Mouse (Mus musculus) liver, embryonic 14.5 days (tissue): ENCODE measurements around the gene Ccdc92b. TPM values are rescaled to one million over a fixed set of nuclear protein-coding genes. Genes with fewer than 3 reads are reported as not detected.

Source experiments
- ATAC-seq: fragments of 200-750 bp; cut with Nextera tagmentation; 2 replicates; pipeline ENCODE4 v1.8.0; 2017; ENCODE audit warnings: moderate number of reproducible peaks, mild to moderate bottlenecking, moderate library complexity; ENCODE audit not compliant: insufficient read depth
- DNase-seq, 3 experiments: peaks; one replicate each; pipeline ENCODE4 v3.0.0-alpha.2; 2012 to 2013; ENCODE audit warnings: low read depth in 3 of 3, low spot score in 3 of 3
- H3K27ac ChIP-seq: fragments of 300-500 bp; sonication (generic); 2 replicates; pipeline ENCODE4 v1.5.1; 2014; ENCODE audit warnings: moderate library complexity, mild to moderate bottlenecking, control low read depth, inconsistent platforms
- H3K27me3 ChIP-seq: fragments of 300-500 bp; sonication (generic); 2 replicates; pipeline ENCODE4 v1.6.1; 2014; ENCODE audit warnings: mild to moderate bottlenecking, low read length, moderate library complexity; ENCODE audit not compliant: control insufficient read depth, insufficient read depth
- H3K36me3 ChIP-seq: fragments of 300-500 bp; sonication (generic); replicated peaks from 2 replicates; pipeline ENCODE4 v1.6.1; 2014; ENCODE audit warnings: low read depth; ENCODE audit not compliant: control insufficient read depth, insufficient read depth
- H3K4me1 ChIP-seq, 2 experiments: fragments of 200-500 bp in 1 of 2; fragments of 300-500 bp in 1 of 2; sonication (generic) in 1 of 2; replicated peaks; 2 replicates each; pipeline ENCODE4 v1.6.1; 2012 to 2014; ENCODE audit warnings: antibody characterized with exemption in 1 of 2, inconsistent platforms in 1 of 2, low read length in 1 of 2; ENCODE audit not compliant: control insufficient read depth in 2 of 2, insufficient read depth in 2 of 2
- H3K4me2 ChIP-seq: fragments of 300-500 bp; sonication (generic); 2 replicates; pipeline ENCODE4 v1.6.1; 2014; ENCODE audit warnings: low read depth, mild to moderate bottlenecking, control low read depth, moderate library complexity
- H3K4me3 ChIP-seq, 2 experiments: fragments of 200-500 bp in 1 of 2; fragments of 300-500 bp in 1 of 2; sonication (generic) in 1 of 2; 2 replicates each; pipeline ENCODE4 v1.5.1; 2012 to 2014; ENCODE audit warnings: low read depth in 2 of 2, low read length in 2 of 2, mild to moderate bottlenecking in 2 of 2, control low read depth in 1 of 2, inconsistent platforms in 1 of 2, moderate library complexity in 1 of 2; ENCODE audit not compliant: insufficient read depth in 1 of 2
- H3K9ac ChIP-seq: fragments of 300-500 bp; sonication (generic); replicated peaks from 2 replicates; pipeline ENCODE4 v1.6.1; 2014; ENCODE audit warnings: mild to moderate bottlenecking, control low read depth, moderate library complexity
- H3K9me3 ChIP-seq: fragments of 300-500 bp; sonication (generic); 2 replicates; pipeline ENCODE4 v1.6.1; 2016; ENCODE audit warnings: low read length, mixed read lengths; ENCODE audit not compliant: control insufficient read depth
- CTCF ChIP-seq: IDR thresholded peaks from 2 replicates; pipeline ENCODE4 v1.5.1; 2016; ENCODE audit warnings: antibody characterized with exemption, low read depth, control low read depth
- EP300 ChIP-seq: IDR thresholded peaks from 2 replicates; pipeline ENCODE4 v1.6.1; 2016; ENCODE audit warnings: antibody characterized with exemption, low read depth
- WGBS: fragments of 180-500 bp; shearing (Covaris S2); extraction: QIAGEN DNeasy Blood & Tissue Kit; methylation state at CpG from one replicate; pipeline ENCODE4 v1.1.7; 2014; ENCODE audit not compliant: insufficient replicate concordance; 5-methylcytosine and 5-hydroxymethylcytosine counted together
- polyA plus RNA-seq, 2 experiments: library from polyadenylated mRNA; depleted of rRNA in 1 of 2; stranded (reverse) in 1 of 2; unstranded in 1 of 2; fragments of >200 nt; fragmentation: Nextera tagmentation in 1 of 2; extraction: Ambion mirVana in 1 of 2; gene quantifications; 2 replicates each; pipeline versions ENCODE4 v1.2.1 to v1.2.3; 2012 to 2014

The Ccdc92b gene
- polyA plus RNA-seq, 2 experiments, result 10.2 to 12.7 TPM

DNA sequence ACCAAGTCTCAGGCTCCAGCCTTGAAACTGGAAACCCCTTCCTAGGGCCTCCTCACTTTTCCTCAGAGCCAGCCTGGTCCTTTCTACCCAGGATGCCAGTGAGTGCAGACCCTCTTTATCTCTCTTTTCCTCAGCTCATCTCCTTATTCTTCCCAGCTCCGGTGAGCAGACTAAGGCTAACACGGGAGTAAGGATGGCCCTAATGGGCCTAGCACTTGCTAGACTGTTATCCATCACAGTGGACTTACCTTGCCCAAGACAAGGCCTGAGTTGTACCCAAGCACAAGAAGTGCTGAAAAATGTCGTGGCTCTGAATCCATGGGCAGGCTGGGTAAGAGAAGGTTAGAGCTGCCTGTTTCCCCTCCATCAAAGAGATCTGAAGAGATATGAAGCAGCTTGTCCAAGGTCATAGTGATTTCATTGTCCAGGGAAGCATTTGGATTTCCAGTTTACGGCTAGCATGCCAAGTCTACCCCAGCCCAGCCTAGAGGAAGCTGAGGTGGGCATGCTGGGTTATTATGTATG lies 31.2 kb downstream of the Ccdc92b start:
- Histone ChIP-seq H3K4me3 (peak overlapping the region; percentile 74 to 94), H3K27me3 (no peaks in the 10 kb centered on the region), H3K9me3 (no peaks in the 10 kb centered on the region), H3K36me3 (no peaks in the 10 kb centered on the region), H3K27ac (no peak overlapping the region), H3K4me1 (peaks cover 17 to 34% of the 10 kb centered on the region in 2 experiments), H3K4me2 (peak overlapping the region; percentile 91), H3K9ac (no peak overlapping the region; the same call in 1 of the 2 replicates)
- no peak for TF ChIP-seq CTCF
- TF ChIP-seq EP300, result no peak
- no peak for ATAC-seq
- no peak for DNase-seq
- WGBS, result 46% methylated on average over 4 of the region's 4 CpGs

DNA sequence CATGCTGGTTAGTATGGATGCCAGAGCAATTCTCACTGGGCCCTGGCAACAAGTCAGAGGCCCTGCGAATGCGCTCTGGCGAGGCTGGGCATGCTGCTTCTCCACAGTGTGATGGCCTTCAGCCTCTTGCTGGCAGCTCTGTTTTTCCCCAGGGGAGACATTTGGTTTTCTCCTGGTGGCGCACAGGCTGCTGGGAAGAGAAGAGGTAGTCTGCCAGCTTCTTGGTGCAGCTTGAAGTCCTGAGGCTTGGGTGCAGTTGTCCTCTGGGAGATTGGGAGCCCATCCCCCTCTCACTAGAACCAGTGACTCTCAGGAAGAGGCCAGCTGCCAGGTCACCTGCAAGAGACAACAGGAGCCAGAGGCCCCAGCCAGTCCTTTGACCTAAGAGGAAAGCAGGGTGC lies 33.4 kb downstream of the Ccdc92b start:
- DNase-seq (no peak), ATAC-seq (no peak)
- H3K36me3 ChIP-seq, result peaks cover 13% of the 10 kb centered on the region
- TF ChIP-seq CTCF (no peak), EP300 (no peak)
- H3K27me3 ChIP-seq, result no peaks in the 10 kb centered on the region
- peak overlapping the region; percentile 91 for H3K4me2 ChIP-seq
- no peak overlapping the region for H3K9ac ChIP-seq
- H3K4me3 ChIP-seq, result no peak overlapping the region
- H3K27ac ChIP-seq, result no peak overlapping the region
- 79% methylated on average over 4 of the region's 4 CpGs for WGBS
- peaks cover 17 to 31% of the 10 kb centered on the region in 2 experiments for H3K4me1 ChIP-seq
- H3K9me3 ChIP-seq, result no peaks in the 10 kb centered on the region

DNA sequence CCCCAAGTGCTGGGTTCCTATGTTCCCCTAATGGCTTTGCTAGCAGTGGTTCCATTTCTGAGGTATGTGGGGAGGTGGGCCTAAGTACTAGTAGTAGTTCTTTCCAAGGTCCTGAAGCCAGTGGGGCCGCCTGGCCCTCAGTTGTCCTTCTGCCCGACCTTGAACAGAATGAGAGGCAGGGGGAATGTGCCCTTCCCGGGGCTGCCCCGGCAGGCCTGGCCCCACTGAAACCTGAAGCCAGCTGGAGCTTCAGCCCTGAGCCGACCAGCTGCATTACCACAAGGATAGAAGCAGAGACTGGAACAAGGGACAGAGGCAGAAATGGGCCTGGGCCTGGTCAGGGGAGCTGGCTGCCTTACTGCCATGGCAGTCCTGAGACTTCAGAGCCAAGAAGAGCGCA lies 34.0 kb downstream of the Ccdc92b start:
- no peaks in the 10 kb centered on the region for H3K9me3 ChIP-seq
- WGBS, result 65% methylated on average over 6 of the region's 6 CpGs
- H3K27me3 ChIP-seq, result no peaks in the 10 kb centered on the region
- peaks cover 17% of the 10 kb centered on the region for H3K36me3 ChIP-seq
- H3K4me2 ChIP-seq, result peak overlapping the region; percentile 91
- no peak overlapping the region for H3K4me3 ChIP-seq
- peaks cover 15 to 26% of the 10 kb centered on the region in 2 experiments for H3K4me1 ChIP-seq
- DNase-seq, result no peak
- no peak for ATAC-seq
- no peak overlapping the region for H3K27ac ChIP-seq
- no peak for TF ChIP-seq CTCF
- no peak for TF ChIP-seq EP300
- H3K9ac ChIP-seq, result no peak overlapping the region

DNA sequence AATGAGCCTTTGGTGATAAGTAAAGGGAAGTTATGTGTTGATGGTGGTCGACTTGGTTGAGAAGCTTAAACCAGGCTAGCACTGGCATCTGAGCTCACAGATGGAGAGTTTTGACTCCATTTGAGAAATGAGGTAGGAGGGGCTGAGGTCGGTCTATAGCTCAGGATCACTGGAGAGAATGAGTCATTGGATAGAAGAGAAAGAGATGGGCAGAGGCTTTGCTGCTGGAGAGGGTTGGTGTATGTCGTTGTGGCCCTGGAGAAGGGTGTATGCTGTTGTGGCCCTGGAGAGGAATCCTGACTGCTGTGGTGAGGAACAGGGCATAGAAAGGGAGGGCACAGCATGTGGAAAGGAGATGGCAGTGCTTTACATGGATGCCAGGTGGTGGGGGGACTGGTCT lies 36.5 kb downstream of the Ccdc92b start:
- Histone ChIP-seq H3K36me3 (peaks cover 40% of the 10 kb centered on the region), H3K27ac (no peak overlapping the region), H3K4me2 (no peak overlapping the region), H3K9ac (no peak overlapping the region), H3K4me3 (no peak overlapping the region), H3K9me3 (no peaks in the 10 kb centered on the region), H3K27me3 (no peaks in the 10 kb centered on the region), H3K4me1 (peaks cover 7 to 10% of the 10 kb centered on the region in 2 experiments; a peak in 3 of 4 replicates)
- TF ChIP-seq CTCF, result no peak
- no peak for TF ChIP-seq EP300
- DNase-seq (no peak), ATAC-seq (no peak)
- 69% methylated on average over 3 of the region's 3 CpGs for WGBS

DNA sequence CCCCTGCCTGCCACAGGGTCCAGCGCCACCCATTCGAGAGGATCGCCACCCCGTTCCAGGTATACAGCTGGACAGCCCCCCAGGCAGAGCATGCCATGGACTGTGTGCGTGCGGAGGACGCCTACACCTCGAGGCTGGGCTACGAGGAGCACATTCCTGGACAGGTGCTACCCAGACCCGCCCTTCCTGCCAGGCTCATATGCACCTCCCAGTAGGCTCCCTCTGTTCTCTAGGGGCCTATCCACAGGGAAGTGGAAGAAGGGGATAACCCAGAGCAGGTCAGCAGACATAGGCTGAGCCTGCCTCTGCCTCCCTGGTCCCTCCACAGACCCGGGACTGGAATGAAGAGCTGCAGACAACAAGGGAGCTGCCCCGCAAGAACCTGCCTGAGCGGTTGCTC lies 40.9 kb downstream of the Ccdc92b start:
- Histone ChIP-seq H3K36me3 (peaks cover 75% of the 10 kb centered on the region), H3K27ac (no peak overlapping the region), H3K9ac (no peak overlapping the region), H3K27me3 (no peaks in the 10 kb centered on the region), H3K4me3 (no peak overlapping the region), H3K9me3 (no peaks in the 10 kb centered on the region), H3K4me2 (no peak overlapping the region), H3K4me1 (no peaks in the 10 kb centered on the region)
- ATAC-seq, result no peak
- TF ChIP-seq EP300 (no peak), CTCF (no peak)
- no peak for DNase-seq
- WGBS, result 85% methylated on average over 13 of the region's 13 CpGs

DNA sequence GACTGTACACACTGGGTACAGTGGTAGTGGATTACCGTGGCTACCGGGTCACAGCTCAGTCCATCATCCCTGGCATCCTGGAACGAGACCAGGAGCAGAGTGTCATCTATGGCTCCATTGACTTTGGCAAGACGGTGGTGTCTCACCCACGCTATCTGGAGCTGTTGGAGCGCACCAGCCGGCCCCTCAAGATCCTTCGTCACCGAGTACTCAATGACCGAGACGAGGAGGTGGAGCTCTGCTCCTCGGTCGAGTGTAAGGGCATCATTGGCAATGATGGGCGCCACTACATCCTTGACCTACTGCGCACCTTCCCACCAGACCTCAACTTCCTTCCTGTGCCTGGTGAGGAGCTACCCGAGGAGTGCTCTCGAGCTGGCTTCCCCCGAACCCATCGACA lies 42.2 kb downstream of the Ccdc92b start:
- H3K9me3 ChIP-seq, result no peaks in the 10 kb centered on the region
- no peak overlapping the region for H3K4me2 ChIP-seq
- no peak for TF ChIP-seq EP300
- TF ChIP-seq CTCF, result no peak
- H3K27me3 ChIP-seq, result no peaks in the 10 kb centered on the region
- 71% methylated on average over 19 of the region's 19 CpGs for WGBS
- ATAC-seq (no peak), DNase-seq (no peak)
- no peak overlapping the region for H3K4me3 ChIP-seq
- no peak overlapping the region for H3K27ac ChIP-seq
- H3K9ac ChIP-seq, result no peak overlapping the region
- no peaks in the 10 kb centered on the region for H3K4me1 ChIP-seq
- peaks cover 78% of the 10 kb centered on the region for H3K36me3 ChIP-seq
